Mouse (Mus musculus): ENCODE data around the gene Olfr392. TPM values are rescaled to one million over a fixed set of nuclear protein-coding genes. Genes with fewer than 3 reads are reported as not detected.

Olfr392 gene
- polyA plus RNA-seq (2014; fragmentation: Nextera tagmentation; extraction: Ambion mirVana): not detected in 2 replicates

DNA sequence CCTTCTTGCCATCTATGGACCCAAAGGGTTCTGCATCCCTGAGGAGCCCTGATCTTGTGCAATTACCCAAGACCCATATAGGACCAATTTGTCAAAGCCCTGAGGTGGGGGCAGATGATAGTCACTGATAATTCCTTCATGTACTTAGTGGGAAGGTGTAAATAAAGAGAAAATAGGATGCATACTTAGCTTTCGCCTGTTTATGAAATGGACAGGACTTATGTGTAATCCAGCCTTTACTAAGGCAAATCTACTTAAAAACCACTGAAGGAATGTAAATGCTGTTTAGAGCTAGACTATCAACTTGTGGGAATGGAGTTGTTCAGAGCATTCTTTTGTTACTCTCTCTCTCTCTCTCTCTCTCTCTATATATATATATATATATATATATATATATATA, at the start of gene Olfr392:
TSS of gene Olfr392 (minus strand) at position 101 of the 400 bp plus-strand sequence.
- no peak for ATAC-seq (ENCODE audit: low FRiP score, low TSS enrichment)
- Histone ChIP-seq H3K4me3 (ENCODE audit: low read length) (no peak within 1 kb of the TSS), H3K36me3 (ENCODE audit: control insufficient read depth, insufficient read depth, low read length) (no peaks in the 10 kb centered on the region), H3K4me2 (replicated peaks; ENCODE audit: low read depth, low read length) (no peak within 1 kb of the TSS), H3K27ac (ENCODE audit: low read depth, low read length) (no peak within 1 kb of the TSS), H3K9me3 (ENCODE audit: control insufficient read depth, low read length) (no peaks in the 10 kb centered on the region), H3K27me3 (ENCODE audit: control insufficient read depth, insufficient read depth, low read length) (no peaks in the 10 kb centered on the region), H3K4me1 (ENCODE audit: control insufficient read depth, insufficient read depth, low read length) (no peaks in the 10 kb centered on the region), H3K9ac (ENCODE audit: low read depth, low read length) (no peak within 1 kb of the TSS)
- WGBS: 88% methylated on average over 1 of the region's 1 CpGs

GRCm38 (mm10) chr11:73851354-73851753, 34.5 kb upstream of the Olfr392 start, which contains the start of gene Olfr393:
Gene Olfr393 (minus strand): TSS chr11:73851454.
- no peak for ATAC-seq (ENCODE audit: low FRiP score, low TSS enrichment)
- no peak within 1 kb of the TSS for H3K4me2 ChIP-seq (replicated peaks; ENCODE audit: low read depth, low read length)
- H3K27ac ChIP-seq (ENCODE audit: low read depth, low read length): no peak within 1 kb of the TSS
- H3K9me3 ChIP-seq (ENCODE audit: control insufficient read depth, low read length): no peaks in the 10 kb centered on the region
- H3K4me3 ChIP-seq (ENCODE audit: low read length): no peak within 1 kb of the TSS
- H3K4me1 ChIP-seq (ENCODE audit: control insufficient read depth, insufficient read depth, low read length): no peaks in the 10 kb centered on the region
- no peak within 1 kb of the TSS for H3K9ac ChIP-seq (ENCODE audit: low read depth, low read length)
- H3K27me3 ChIP-seq (ENCODE audit: control insufficient read depth, insufficient read depth, low read length): no peaks in the 10 kb centered on the region
- no peaks in the 10 kb centered on the region for H3K36me3 ChIP-seq (ENCODE audit: control insufficient read depth, insufficient read depth, low read length)

DNA sequence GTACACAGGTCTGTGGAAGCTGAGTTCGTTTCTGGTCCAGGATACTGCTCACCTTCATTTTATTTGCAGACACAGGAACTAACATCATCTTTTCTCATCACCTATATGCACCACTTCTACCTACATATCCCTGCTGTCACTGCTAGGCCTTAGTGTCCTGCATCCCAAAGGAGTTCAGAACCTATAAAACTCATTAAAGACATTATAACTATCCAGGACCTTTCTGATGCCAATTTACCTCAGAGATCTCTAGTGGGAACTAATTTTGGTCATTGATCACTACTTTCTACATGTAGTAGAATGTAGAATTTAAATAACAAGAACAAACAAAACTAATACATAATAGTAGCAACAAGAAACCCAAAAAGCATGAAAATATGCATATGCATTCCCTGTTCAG, 13.9 kb downstream of the Olfr392 start, which contains the start of gene Olfr391-ps:
TSS of gene Olfr391-ps (minus strand) at position 101 of the 400 bp plus-strand sequence.
- WGBS: 41% methylated on average over 1 of the region's 1 CpGs
- no peak within 1 kb of the TSS for H3K4me2 ChIP-seq (replicated peaks; ENCODE audit: low read depth, low read length)
- no peak within 1 kb of the TSS for H3K4me3 ChIP-seq (ENCODE audit: low read length)
- H3K36me3 ChIP-seq (ENCODE audit: control insufficient read depth, insufficient read depth, low read length): no peaks in the 10 kb centered on the region
- no peaks in the 10 kb centered on the region for H3K27me3 ChIP-seq (ENCODE audit: control insufficient read depth, insufficient read depth, low read length)
- no peaks in the 10 kb centered on the region for H3K4me1 ChIP-seq (ENCODE audit: control insufficient read depth, insufficient read depth, low read length)
- ATAC-seq (ENCODE audit: low FRiP score, low TSS enrichment): no peak
- H3K9ac ChIP-seq (ENCODE audit: low read depth, low read length): no peak within 1 kb of the TSS
- no peak within 1 kb of the TSS for H3K27ac ChIP-seq (ENCODE audit: low read depth, low read length)
- H3K9me3 ChIP-seq (ENCODE audit: control insufficient read depth, low read length): peaks cover 3% of the 10 kb centered on the region; the same call in 1 of the 2 replicates

GRCm38 (mm10) chr11:73782664-73783063, 34.2 kb downstream of the Olfr392 start, which contains the start of gene Olfr390:
Gene Olfr390 (plus strand): TSS chr11:73782964.
- H3K4me2 ChIP-seq (replicated peaks; ENCODE audit: low read depth, low read length): no peak within 1 kb of the TSS
- H3K27me3 ChIP-seq (ENCODE audit: control insufficient read depth, insufficient read depth, low read length): no peaks in the 10 kb centered on the region
- H3K9me3 ChIP-seq (ENCODE audit: control insufficient read depth, low read length): no peaks in the 10 kb centered on the region
- H3K27ac ChIP-seq (ENCODE audit: low read depth, low read length): no peak within 1 kb of the TSS
- H3K4me1 ChIP-seq (ENCODE audit: control insufficient read depth, insufficient read depth, low read length): no peaks in the 10 kb centered on the region
- no peaks in the 10 kb centered on the region for H3K36me3 ChIP-seq (ENCODE audit: control insufficient read depth, insufficient read depth, low read length)
- ATAC-seq (ENCODE audit: low FRiP score, low TSS enrichment): no peak
- no peak within 1 kb of the TSS for H3K4me3 ChIP-seq (ENCODE audit: low read length)
- WGBS: 65% methylated on average over 1 of the region's 1 CpGs
- H3K9ac ChIP-seq (ENCODE audit: low read depth, low read length): no peak within 1 kb of the TSS

DNA sequence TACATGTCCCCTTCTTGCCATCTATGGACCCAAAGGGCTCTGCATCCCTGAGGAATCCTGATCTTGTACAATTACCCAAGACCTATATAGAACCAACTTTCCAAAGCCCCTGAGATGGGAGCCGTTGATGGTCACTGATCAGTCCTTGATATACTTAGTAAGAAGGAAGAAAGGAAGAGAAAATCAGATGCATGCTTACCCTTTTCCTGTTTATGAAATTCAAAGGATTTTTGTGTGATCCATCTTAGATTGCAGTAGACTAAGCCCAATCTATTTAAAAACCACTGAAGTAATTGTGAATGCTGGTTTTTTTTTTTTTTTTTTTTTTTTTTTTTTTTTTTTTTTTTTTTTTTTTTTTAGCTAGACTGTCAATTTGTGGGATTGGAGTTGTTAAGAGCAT, 36.2 kb downstream of the Olfr392 start, which contains the start of gene Olfr389:
TSS of gene Olfr389 (minus strand) at position 101 of the 400 bp plus-strand sequence.
- WGBS: 81% methylated on average over 1 of the region's 1 CpGs
- Histone ChIP-seq H3K4me3 (ENCODE audit: low read length) (no peak within 1 kb of the TSS), H3K9me3 (ENCODE audit: control insufficient read depth, low read length) (no peaks in the 10 kb centered on the region), H3K27ac (ENCODE audit: low read depth, low read length) (no peak within 1 kb of the TSS), H3K9ac (ENCODE audit: low read depth, low read length) (no peak within 1 kb of the TSS), H3K4me2 (replicated peaks; ENCODE audit: low read depth, low read length) (no peak within 1 kb of the TSS), H3K36me3 (ENCODE audit: control insufficient read depth, insufficient read depth, low read length) (no peaks in the 10 kb centered on the region), H3K4me1 (ENCODE audit: control insufficient read depth, insufficient read depth, low read length) (no peaks in the 10 kb centered on the region), H3K27me3 (ENCODE audit: control insufficient read depth, insufficient read depth, low read length) (no peaks in the 10 kb centered on the region)
- no peak for ATAC-seq (ENCODE audit: low FRiP score, low TSS enrichment)

Other genes starting within 250 kb of the Olfr392 start
- gene Olfr385, start 224.0 kb downstream of the Olfr392 start, polyA plus RNA-seq (2014; fragmentation: Nextera tagmentation; extraction: Ambion mirVana): not detected in 2 replicates
- not detected in 2 replicates for gene Olfr384, start 218.5 kb downstream of the Olfr392 start, polyA plus RNA-seq (2014; fragmentation: Nextera tagmentation; extraction: Ambion mirVana)
- gene Zfp735, start 128.3 kb downstream of the Olfr392 start, polyA plus RNA-seq (2014; fragmentation: Nextera tagmentation; extraction: Ambion mirVana): not detected in 2 replicates
- gene Olfr389, start 36.3 kb downstream of the Olfr392 start, polyA plus RNA-seq (2014; fragmentation: Nextera tagmentation; extraction: Ambion mirVana): not detected in 2 replicates
- gene Olfr390, start 34.1 kb downstream of the Olfr392 start, polyA plus RNA-seq (2014; fragmentation: Nextera tagmentation; extraction: Ambion mirVana): not detected in 2 replicates
- gene Olfr391-ps, start 14.0 kb downstream of the Olfr392 start, polyA plus RNA-seq (2014; fragmentation: Nextera tagmentation; extraction: Ambion mirVana): not detected in 2 replicates
- not detected in 2 replicates for gene Olfr393, start 34.4 kb upstream of the Olfr392 start, polyA plus RNA-seq (2014; fragmentation: Nextera tagmentation; extraction: Ambion mirVana)
- not detected in 2 replicates for gene Olfr394, start 73.7 kb upstream of the Olfr392 start, polyA plus RNA-seq (2014; fragmentation: Nextera tagmentation; extraction: Ambion mirVana)
- not detected in 2 replicates for gene Olfr395, start 92.2 kb upstream of the Olfr392 start, polyA plus RNA-seq (2014; fragmentation: Nextera tagmentation; extraction: Ambion mirVana)
- gene Olfr23, start 119.6 kb upstream of the Olfr392 start, polyA plus RNA-seq (2014; fragmentation: Nextera tagmentation; extraction: Ambion mirVana): not detected in 2 replicates
- gene Olfr397, start 143.8 kb upstream of the Olfr392 start, polyA plus RNA-seq (2014; fragmentation: Nextera tagmentation; extraction: Ambion mirVana): not detected in 2 replicates
- gene Olfr398, start 173.4 kb upstream of the Olfr392 start, polyA plus RNA-seq (2014; fragmentation: Nextera tagmentation; extraction: Ambion mirVana): not detected in 2 replicates
- gene Olfr139, start 239.5 kb upstream of the Olfr392 start, polyA plus RNA-seq (2014; fragmentation: Nextera tagmentation; extraction: Ambion mirVana): not detected in 2 replicates
- not detected in 2 replicates for gene Olfr399, start 239.6 kb upstream of the Olfr392 start, polyA plus RNA-seq (2014; fragmentation: Nextera tagmentation; extraction: Ambion mirVana)